Mouse (Mus musculus): ENCODE results near the gene Amer3.
"Not testable (repeated sequence)": the region's sequence is repeated elsewhere in the genome, so short reads cannot be mapped to it uniquely, and the experiment has no call there.

Amer3 gene

DNA sequence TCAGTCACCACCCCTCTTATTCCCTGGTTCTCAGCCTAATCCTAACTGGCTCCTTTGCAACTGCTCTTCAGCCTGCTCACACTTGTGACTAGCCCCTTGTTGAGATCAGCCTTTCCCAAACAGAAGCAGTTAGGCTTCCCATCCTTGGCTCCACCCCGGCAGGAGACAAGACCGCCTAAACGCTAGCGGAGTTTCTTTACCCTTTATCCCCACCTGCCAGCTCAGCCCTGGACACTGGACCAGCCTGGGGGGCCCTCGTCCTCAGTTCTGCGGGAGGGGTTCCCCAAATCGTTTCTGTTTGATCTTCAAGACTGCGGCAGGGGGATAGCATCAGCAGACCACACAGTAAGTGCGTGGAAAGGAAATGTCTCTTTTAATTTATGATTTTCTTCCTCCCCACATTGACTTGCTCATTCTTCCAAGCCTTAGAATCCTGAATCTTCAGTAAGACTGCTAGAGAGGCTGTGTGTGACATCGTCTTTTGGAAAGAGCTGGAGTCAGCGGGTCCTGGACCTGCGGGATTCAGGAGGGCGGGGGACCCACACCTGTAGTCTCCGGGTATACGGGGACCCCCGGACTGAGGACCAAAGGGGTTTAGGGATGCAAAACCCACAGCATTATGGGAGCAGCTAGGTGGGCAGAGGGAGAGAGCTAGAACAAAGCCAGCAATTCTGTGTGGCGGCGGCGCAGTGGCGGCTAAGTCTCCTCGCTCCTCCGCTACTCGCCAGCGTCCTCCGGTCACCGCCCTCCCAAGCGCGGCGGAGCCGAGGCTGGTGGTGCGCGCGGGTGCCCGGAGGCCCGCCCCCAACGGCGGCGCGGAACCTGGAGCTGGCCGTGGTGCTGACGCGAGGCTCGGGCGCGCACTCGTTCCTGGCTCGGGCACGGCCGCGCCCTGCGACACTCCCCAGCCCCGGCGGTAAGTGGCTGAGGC lies at the start of gene Amer3:
TSS of gene Amer3 (plus strand) at position 807 of the 931 bp plus-strand sequence.
- peak; percentile 5 to 8 for DNase-seq (ENCODE audit: low read depth in 2 of 2, low spot score in 2 of 2)

DNA sequence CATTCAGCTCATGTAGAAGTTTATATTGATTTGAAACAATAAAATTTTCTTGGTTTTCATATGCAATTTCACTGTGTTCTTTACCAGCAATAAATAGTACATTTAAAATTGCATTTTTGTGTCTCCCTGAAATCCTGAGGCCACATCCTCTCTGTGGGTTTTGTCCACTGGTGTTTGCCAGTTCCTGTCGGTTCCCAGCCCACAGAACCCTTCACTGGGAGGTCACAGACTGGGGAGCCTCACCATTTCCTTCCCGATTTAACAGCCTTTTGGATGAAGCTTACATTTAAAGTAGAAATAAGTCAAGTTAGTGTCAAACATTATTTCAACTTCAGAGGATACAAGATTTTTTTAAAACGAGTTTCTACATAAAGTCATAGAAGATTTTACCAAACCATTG lies 44.9 kb upstream of the Amer3 start:
- not testable (repeated sequence) for DNase-seq (ENCODE audit: low read depth in 2 of 2, low spot score in 2 of 2)

DNA sequence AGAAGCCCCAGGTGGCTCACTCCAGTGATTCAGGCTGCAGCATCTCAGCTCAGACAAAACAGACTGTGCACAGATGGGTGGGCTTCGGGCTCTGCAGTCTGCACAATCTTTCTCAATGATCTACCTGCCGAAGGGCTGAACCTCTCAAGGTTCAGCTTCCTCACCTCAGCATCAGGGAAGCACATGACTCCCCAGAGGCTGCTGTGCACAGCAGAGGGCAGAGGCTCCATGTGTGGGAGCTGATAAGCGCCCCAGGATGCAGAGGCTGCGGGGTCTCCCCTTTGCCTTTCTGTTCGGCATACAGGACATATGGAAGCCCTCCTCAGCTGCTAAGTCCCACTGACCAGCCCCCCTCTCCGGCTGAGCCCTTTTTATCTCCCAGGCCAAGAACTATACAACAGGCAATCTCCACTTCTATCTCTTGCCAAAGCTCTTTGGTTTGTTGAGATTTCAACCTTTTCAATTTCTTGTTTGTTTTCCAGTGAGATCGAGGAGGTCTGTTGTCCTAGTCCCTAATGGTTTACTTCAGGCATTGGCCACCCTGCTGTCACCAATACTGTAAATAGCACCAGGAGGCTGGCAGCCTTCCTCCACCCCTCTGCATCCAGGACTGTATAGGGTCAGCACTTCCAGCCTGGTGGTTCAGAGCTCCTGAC lies 44.3 kb upstream of the Amer3 start, which contains the start of gene Cfc1:
TSS of gene Cfc1 (plus strand) at position 606 of the 656 bp plus-strand sequence.
- not testable (repeated sequence) for DNase-seq (ENCODE audit: low read depth in 2 of 2, low spot score in 2 of 2)

DNA sequence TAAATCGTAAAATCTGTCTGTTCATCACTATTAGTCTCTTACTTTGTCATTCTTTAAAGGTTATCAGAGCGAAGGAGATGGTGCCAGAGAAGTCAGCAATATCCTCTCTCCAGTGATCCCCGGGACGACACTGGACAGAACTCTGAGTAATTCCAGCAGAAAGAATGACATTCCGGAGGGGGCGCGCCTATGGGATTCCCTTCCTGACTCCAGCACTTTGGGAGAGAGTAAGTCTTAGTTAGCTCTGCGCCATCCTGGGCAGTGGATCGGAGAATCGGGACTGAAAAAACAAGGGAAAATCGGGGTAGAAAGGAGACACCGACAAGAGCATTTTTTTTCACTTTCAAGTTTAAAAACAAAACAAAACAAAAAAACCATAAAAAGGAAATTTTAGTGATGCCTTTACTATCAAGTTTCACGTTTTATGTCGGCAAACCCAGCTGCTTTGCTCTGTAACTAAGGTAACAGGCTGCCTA lies 43.1 kb upstream of the Amer3 start:
- no peak for DNase-seq (ENCODE audit: low read depth in 2 of 2, low spot score in 2 of 2)

DNA sequence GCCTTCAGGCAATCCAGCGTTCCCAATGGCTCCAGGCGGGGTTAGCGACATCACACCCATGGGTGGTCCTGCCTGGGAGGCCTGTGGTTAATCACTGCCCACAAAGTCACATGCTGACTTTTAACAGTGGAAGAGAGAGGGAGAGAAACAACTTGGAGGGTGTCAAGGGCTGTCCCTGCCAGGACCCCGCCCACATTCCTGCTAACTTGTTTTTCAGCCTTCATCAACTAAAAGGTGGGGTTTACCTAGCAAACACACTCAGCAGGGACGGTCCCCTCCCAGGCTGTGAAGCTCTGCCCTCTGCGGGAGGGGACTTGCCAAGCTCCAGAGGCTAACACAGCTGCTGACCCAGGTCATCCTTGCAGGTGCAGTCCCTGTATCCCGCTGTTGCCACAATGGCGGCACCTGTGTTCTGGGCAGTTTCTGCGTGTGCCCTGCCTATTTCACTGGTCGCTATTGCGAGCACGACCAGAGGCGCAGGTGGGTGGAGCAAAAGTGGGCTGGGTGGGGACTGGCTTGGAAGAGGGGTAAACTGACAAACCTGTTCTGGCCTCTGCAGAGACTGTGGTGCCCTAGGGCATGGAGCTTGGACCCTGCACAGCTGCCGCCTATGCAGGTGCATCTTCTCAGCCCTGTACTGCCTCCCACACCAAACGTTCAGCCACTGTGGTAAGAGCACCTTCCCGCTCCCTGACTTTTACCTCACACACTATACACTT lies 42.5 kb upstream of the Amer3 start:
- peak in 1 of 2 experiments; percentile 12 for DNase-seq (ENCODE audit: low read depth in 2 of 2, low spot score in 2 of 2)

DNA sequence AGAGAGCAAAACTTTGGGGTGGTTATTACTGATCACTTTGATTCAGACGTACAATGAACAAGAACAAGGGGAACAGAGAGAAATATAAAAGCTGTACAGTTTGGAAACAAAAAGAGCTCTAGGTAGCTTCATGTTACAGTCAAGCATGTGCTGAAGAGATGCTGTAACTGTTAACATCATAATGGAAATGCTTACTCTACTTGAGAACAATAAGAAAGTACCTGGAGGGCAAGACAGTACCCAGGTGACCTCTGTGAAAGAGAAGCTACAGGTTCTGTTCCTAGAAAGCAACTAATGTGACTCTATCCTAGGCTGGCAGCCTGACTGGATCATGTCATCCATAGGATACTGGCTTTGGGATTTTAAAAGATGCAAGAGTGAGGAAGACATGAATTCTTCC lies 32.4 kb upstream of the Amer3 start:
- no peak for DNase-seq (ENCODE audit: low read depth in 2 of 2, low spot score in 2 of 2)

DNA sequence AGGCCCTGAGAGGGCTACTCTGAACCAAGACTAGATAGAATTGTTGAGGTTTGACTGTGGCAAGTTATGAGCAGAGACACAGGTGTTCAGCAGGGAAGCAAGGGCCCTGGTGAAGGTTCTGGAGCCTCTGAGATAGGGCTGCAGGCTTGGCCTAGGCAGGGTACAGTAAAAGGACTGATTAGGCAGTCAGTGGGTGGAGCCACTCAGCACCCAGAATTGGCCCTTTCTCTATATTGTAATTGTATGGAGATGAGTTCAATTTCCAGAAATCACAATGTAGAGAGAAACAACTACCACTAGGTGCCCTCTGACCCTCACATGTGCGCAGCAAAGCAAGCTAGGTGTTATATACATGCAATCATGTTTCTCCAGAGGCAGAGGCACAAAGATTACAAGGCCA lies 25.8 kb upstream of the Amer3 start:
- no peak for DNase-seq (ENCODE audit: low read depth in 2 of 2, low spot score in 2 of 2)

DNA sequence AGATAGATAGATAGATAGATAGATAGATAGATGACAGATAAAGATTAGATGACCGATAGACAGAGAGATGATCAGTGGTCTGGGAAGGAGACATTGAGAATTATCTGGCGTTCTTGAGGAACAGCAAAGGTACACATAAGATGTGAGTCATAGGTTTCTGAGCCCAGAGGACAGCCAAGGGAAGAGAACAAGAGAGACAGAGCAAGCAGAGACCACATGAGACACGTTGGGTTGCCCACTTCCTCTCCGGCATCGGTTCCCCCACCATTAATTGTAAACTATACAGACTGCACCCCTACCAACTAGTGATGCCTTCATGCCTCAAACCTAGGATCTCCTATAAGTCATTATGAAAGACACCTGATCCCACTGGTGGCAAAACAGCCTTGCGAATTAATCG lies 25.2 kb upstream of the Amer3 start:
- peak in 1 of 2 experiments; percentile 15 for DNase-seq (ENCODE audit: low read depth in 2 of 2, low spot score in 2 of 2)

DNA sequence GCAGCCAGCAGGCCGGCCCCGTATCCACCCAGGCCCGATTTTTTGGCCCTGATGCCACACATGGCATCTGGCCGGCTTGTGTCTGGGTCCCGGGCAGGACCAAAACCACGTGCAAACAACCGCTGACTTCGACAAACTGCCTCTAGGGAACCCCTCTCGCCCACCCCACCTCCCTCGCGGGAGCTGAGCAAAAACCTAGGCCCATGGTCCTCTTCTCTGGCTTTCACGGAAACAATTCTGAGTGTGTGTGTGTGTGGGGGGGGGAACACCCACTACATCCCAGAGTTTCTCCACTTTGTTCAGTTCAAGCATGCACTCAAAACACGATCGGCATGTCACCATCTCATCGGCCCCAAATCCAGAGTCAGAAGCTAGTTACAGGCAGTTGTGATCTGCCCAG lies 18.6 kb upstream of the Amer3 start, which contains the start of gene Prss40:
TSS of gene Prss40 (minus strand) at position 101 of the 400 bp plus-strand sequence.
- DNase-seq (ENCODE audit: low read depth in 2 of 2, low spot score in 2 of 2): no peak

DNA sequence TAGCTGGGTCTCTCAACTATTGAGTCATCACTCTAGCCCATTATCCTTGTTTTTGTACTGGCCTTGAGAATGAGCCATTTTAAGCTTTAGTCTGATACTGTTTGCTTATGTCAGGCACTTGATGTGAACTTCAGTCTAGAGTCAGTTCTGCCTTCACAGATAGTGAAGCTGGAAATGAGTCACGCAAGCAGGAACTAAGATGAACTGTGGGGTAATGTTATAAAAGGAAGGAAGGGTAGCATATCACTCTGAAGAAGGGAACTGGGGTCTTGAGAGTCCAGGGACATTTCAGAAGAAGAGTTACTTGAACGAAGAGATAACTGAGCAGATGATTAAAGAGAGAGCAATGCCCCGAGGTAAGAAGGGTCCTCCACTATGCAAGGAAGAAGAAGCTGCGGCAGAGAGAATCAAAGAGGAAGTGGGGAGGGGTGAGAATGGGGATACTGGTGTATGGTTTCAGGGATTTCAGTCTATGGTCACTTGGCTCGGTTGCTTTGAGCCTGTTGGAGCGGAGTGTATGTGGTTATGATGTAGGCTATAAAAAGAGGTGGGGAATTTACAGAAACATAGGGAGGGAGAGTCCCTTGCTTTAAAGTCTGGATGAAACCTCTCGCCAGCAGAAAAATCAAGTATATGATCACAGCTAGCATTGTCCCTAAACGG lies 14.9 kb upstream of the Amer3 start:
- DNase-seq (ENCODE audit: low read depth in 2 of 2, low spot score in 2 of 2): no peak

DNA sequence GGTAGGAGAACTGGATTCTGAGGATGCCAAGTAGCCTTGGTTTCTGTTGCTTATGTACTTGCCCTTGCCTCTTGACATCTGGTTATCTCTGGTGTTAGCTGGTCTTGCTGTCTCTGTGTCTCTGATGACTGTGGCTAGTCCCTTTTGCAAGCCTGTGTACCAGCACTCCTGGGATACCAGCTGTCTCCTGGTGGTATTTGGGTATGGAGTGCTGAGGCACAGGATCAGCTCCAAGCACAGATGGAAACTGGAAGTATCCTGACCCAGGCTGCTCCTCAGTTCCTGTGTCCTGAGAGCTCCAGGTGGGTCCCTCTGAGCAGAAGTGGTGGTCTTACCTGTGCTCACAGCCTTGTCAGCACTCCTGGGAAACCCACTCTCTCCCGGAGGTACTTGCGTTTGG lies 11.3 kb upstream of the Amer3 start:
- no peak for DNase-seq (ENCODE audit: low read depth in 2 of 2, low spot score in 2 of 2)

DNA sequence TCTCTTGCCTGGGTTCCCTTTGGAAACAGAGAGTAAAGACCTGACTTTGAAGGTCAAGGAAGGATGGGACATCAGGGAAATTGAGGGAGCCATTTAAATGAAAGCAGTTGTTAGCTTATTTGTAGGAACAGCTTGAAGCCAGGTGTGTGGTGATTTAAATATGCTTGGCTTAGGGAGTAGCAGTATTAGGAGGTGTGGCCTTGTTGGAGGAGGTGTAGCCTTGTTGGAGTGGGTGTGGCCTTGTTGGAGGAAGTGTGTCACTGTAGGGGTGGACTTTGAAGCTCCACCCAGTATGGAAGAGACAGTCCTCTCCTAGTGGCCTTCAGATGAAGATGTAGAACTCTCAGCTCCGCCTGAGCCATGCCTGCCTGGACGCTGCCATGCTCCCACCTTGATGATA lies 9.6 kb upstream of the Amer3 start:
- no peak for DNase-seq (ENCODE audit: low read depth in 2 of 2, low spot score in 2 of 2)

DNA sequence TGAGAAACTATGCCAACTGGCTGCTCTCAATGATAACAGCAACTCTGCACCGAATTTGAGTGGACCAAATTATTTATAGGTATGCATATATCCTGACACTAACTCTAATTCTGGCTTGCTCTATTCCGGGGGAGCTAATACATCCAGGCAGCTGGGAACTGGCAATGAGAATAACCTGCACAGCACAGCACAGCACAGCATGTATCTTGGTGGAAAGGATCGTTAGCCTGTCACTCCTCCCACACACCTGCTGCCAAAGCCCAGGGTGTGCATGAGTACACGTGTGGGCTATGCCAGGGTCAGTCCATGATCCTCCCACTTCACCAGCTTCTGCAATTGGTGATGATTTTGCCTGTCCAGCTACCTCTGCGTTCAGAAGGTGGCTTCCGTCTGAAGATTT lies 8.0 kb upstream of the Amer3 start:
- no peak for DNase-seq (ENCODE audit: low read depth in 2 of 2, low spot score in 2 of 2)

DNA sequence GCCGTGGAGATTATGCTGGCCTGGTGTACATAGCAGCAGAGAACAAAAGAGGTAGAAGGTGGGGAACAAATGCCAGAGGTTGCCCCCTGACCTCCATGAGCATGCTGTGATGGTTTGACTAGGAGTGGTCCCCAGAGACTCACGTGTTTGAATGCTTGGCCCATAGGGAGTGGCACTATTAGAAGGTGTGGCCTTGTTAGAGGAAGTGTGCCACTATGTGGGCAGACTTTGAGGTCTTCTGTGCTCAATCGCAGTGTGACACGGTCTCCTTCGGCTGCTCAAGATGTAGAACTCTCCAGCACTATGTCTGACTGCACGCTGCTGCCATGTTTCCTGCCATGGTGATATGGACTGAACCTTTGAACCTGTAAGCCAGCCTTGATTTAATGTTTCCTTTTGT lies 6.2 kb upstream of the Amer3 start:
- no peak for DNase-seq (ENCODE audit: low read depth in 2 of 2, low spot score in 2 of 2)

DNA sequence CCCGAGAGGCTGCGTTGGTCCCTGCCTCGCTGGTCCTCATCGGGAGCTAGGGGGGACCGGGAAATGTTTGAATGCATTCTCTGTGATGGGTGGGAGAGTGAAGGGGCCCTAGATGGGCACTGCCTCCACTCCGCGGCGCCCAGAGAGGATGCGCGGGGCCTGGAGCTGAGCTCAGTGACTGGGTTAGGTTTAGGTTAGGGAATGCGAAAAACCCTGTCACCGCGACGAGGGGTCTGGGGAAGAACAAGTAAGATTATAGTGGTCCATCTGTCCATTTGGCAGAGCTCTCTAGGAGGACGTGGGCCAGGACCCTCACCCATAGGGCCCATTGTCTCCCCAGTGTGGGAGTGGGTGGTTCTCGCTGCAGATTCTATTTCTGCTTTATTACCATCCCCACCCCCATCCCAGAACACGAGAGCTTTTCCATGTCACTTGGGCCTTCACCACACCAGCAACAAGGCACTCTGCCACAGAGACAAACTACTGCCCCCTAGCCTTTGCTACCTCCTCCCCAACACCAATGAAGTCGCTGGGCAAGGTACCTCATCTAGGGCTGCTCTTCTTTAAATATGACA lies 412 bp downstream of the Amer3 start:
- no peak for DNase-seq (ENCODE audit: low read depth in 2 of 2, low spot score in 2 of 2)

DNA sequence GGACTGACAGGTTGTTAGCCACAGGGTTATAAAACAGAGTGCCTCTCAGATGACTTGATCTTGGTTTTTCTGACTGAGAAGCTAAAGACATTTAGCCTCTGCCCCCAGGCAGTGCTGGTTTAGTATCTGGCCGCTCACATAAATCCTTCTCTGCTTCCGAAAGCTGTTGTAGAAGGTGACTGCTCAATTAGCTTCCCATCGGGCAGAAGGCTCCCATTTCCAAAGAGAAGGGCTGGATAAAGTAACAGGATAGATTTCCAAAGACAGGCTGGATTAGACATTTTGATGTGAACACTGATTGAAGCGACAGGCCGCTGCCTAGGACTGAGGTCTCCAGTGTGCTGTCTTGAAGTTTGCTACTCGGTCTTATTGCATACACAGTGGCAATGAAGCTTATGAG lies 2.8 kb downstream of the Amer3 start:
- no peak for DNase-seq (ENCODE audit: low read depth in 2 of 2, low spot score in 2 of 2)

DNA sequence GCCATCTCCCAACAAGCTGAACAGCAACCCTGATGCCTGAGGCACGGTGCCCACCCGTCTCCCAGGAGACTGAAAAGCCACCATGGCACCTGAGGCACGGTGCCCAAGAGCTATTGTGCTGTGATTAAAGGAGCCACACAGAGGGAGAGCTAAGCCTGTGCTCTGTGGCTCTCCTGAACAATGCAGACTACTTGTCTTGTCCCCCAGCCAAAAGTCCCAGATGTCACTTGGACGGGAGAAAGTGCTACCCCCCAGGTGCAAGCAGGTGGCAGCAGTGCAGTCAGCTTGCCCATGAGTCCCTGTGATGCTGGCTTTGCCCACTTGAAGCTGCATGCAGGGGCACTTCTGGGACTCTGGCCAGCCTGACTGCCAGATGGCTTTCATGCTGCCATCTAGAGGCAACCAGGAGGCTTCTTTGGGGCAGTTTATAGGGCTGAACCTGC lies 4.4 kb downstream of the Amer3 start:
- no peak for DNase-seq (ENCODE audit: low read depth in 2 of 2, low spot score in 2 of 2)

DNA sequence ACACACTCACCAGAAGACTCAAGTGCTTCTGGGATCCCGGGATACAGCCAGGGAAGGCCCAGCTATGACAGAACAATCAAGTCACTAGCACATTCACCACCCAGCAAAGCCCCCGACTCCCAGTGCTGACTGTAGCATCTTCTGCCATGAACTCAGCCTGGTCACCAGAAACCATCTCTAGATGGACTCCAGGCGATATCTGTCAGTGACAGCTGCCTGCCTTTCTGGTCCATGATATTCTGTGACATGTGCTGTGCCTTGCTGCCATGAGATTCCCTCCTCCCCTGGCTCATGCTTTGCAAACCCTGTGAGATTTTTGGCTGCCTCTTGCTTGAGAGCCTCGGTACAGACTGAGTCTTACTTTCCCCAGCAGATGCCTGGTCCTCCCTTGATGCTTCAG lies 5.3 kb downstream of the Amer3 start:
- DNase-seq (ENCODE audit: low read depth in 2 of 2, low spot score in 2 of 2): no peak

DNA sequence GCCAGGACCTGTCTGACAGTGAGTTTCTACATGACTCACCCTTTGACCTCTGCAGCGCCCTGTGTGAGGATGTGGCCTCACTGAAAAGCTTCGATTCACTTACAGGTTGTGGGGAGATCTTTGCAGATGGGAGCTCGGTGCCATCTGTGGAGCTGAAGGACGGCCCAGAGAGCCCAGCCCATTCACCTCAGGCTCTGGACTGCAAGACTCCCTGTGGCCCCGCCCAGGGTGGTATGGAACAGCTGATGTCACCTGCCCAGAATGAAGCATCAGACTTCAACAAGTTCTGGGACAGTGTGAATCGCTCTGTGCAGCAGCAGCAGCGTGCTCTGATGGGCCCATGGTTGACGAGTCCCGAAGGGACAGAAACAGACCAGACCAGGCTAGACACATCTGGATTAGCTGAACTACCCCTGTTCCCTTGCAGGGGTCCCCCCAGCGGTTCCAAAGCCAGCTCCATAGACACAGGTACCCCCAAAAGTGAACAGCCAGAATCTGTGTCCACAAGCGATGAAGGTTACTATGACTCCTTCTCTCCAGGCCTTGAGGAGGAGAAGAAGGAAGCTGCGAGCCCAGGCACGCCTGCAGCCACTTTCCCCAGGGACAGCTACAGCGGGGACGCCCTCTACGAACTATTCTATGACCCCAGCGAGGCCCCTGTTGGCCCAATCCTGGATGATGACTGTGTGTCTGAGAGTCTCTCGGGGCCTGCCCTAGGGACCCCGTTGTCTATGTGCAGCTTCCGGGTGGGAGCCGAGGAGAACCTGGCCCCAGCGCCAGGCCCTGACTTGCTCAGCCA lies 8.0 kb downstream of the Amer3 start:
- DNase-seq (ENCODE audit: low read depth in 2 of 2, low spot score in 2 of 2): no peak

DNA sequence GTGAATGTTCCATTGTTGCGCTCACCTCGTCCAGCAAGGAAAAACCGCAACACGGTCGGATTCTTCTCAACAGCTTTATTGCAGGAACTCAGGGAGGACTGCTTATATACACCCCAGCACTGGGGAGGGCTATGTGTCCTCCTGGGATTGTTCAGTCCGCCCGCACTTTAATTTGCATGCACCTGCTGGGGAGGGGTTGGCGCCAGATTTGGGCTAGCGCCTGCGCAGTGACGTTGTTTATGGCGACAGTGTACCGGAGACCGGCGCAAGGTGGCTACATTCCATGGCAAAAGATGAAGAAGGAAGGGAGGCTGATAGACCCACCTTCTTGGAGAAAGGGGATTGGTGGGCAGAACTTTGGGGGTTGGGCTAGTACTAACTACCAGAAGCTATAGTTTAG lies 20.5 kb downstream of the Amer3 start:
- no peak for DNase-seq (ENCODE audit: low read depth in 2 of 2, low spot score in 2 of 2)

Measured in CD8-positive naive resting alpha-beta T cell, adult 2 months (primary cell).